Mouse (Mus musculus) cerebellum, postnatal 10 days (tissue): ENCODE results near the gene Gabra5.

Experiments
- DNase-seq, 2 experiments: peaks; one replicate each; pipeline ENCODE4 v3.0.0; 2021; ENCODE audit warnings: mixed read lengths in 2 of 2

Gene Gabra5

GRCm38 (mm10) chr7:57386517-57387340 is 123.1 kb downstream of the Gabra5 start, which contains the start of gene Gabrg3:
TSS of gene Gabrg3 (minus strand) at chr7:57387188.
- peak; percentile 67 to 75 for DNase-seq

GRCm38 (mm10) chr7:57384112-57384511 is 125.7 kb downstream of the Gabra5 start:
- peak; percentile 56 to 77 for DNase-seq

- DNase-seq: no peak
These were observed 143.9 kb downstream of the Gabra5 start for GRCm38 (mm10) chr7:57366013-57366390.

- no peak for DNase-seq
These were observed 144.5 kb downstream of the Gabra5 start for GRCm38 (mm10) chr7:57365134-57366012.

GRCm38 (mm10) chr7:57363812-57364211 is 146.0 kb downstream of the Gabra5 start:
- DNase-seq: no peak

GRCm38 (mm10) chr7:57357871-57358540 is 151.9 kb downstream of the Gabra5 start:
- DNase-seq: no peak
